Mouse (Mus musculus) limb, embryonic 14.5 days (tissue): ENCODE data around the gene Tubb4a. TPM values are rescaled to one million over a fixed set of nuclear protein-coding genes. Genes with fewer than 3 reads are reported as not detected.

ENCODE experiments used
- ATAC-seq: fragments of 200-750 bp; cut with Nextera tagmentation; 2 replicates; pipeline ENCODE4 v1.8.0; 2017; ENCODE audit warnings: low read depth, moderate number of reproducible peaks, moderate TSS enrichment; ENCODE audit not compliant: low FRiP score
- DNase-seq: peaks from one replicate; pipeline ENCODE4 v3.0.0-alpha.2; 2015; ENCODE audit warnings: low spot score
- H3K27ac ChIP-seq: fragments of 300-500 bp; sonication (generic); replicated peaks from 2 replicates; pipeline ENCODE4 v1.5.1; 2014; ENCODE audit warnings: low read depth, mild to moderate bottlenecking, low read length, moderate library complexity, mixed read lengths
- H3K27me3 ChIP-seq: fragments of 300-500 bp; sonication (generic); 2 replicates; pipeline ENCODE4 v1.6.1; 2014; ENCODE audit warnings: low read length, mixed read lengths; ENCODE audit not compliant: control insufficient read depth, insufficient read depth
- H3K36me3 ChIP-seq: fragments of 300-500 bp; sonication (generic); 2 replicates; pipeline ENCODE4 v1.6.1; 2014; ENCODE audit warnings: mild to moderate bottlenecking, low read length, moderate library complexity, mixed read lengths; ENCODE audit not compliant: control insufficient read depth, insufficient read depth
- H3K4me1 ChIP-seq: fragments of 300-500 bp; sonication (generic); 2 replicates; pipeline ENCODE4 v1.6.1; 2014; ENCODE audit warnings: antibody characterized with exemption, low read length, mixed read lengths; ENCODE audit not compliant: control insufficient read depth, insufficient read depth
- H3K4me2 ChIP-seq: fragments of 300-500 bp; sonication (generic); replicated peaks from 2 replicates; pipeline ENCODE4 v1.6.1; 2014; ENCODE audit warnings: low read depth, mild to moderate bottlenecking, low read length, moderate library complexity; ENCODE audit not compliant: severe bottlenecking
- H3K4me3 ChIP-seq: fragments of 300-500 bp; sonication (generic); replicated peaks from 2 replicates; pipeline ENCODE4 v1.5.1; 2014; ENCODE audit warnings: low read length
- H3K9ac ChIP-seq: fragments of 300-500 bp; sonication (generic); 2 replicates; pipeline ENCODE4 v1.6.1; 2014; ENCODE audit warnings: mild to moderate bottlenecking, low read depth, low read length, moderate library complexity; ENCODE audit not compliant: severe bottlenecking
- H3K9me3 ChIP-seq: fragments of 300-500 bp; sonication (generic); 2 replicates; pipeline ENCODE4 v1.6.1; 2016; ENCODE audit warnings: low read length; ENCODE audit not compliant: control insufficient read depth
- POLR2A ChIP-seq: fragments of 200-500 bp; IDR thresholded peaks from 2 replicates; pipeline ENCODE4 v1.8.0; 2012; ENCODE audit warnings: inconsistent platforms, mild to moderate bottlenecking, moderate library complexity, borderline replicate concordance; ENCODE audit not compliant: insufficient read depth, insufficient read length; ENCODE audit errors: extremely low read depth
- WGBS: fragments of 180-500 bp; shearing (Covaris S2); extraction: QIAGEN DNeasy Blood & Tissue Kit; methylation state at CpG from one replicate; pipeline ENCODE4 v1.1.7; 2014; 5-methylcytosine and 5-hydroxymethylcytosine counted together
- polyA plus RNA-seq, 2 experiments: library from polyadenylated mRNA; depleted of rRNA in 1 of 2; stranded (reverse) in 1 of 2; unstranded in 1 of 2; fragments of >200 nt; fragmentation: Nextera tagmentation in 1 of 2; extraction: Ambion mirVana in 1 of 2; gene quantifications; 2 replicates each; pipeline versions ENCODE4 v1.2.1 to v1.2.3; 2012 to 2014

Gene Tubb4a
- polyA plus RNA-seq, 2 experiments, result 8.8 to 10.3 TPM

GRCm38 (mm10) chr17:57125853-57126622 lies 38.5 kb upstream of the Tubb4a start:
- Histone ChIP-seq H3K4me3 (no peak overlapping the region), H3K36me3 (no peaks in the 10 kb centered on the region), H3K9ac (no peak overlapping the region), H3K4me2 (no peak overlapping the region), H3K9me3 (no peaks in the 10 kb centered on the region), H3K27ac (no peak overlapping the region), H3K4me1 (no peaks in the 10 kb centered on the region), H3K27me3 (no peaks in the 10 kb centered on the region)
- TF ChIP-seq POLR2A, result no peak
- 59% methylated on average over 3 of the region's 3 CpGs for WGBS
- DNase-seq, result no peak
- no peak for ATAC-seq

GRCm38 (mm10) chr17:57124792-57125191 lies 37.2 kb upstream of the Tubb4a start:
- Histone ChIP-seq H3K4me2 (no peak overlapping the region), H3K27me3 (no peaks in the 10 kb centered on the region), H3K4me1 (no peaks in the 10 kb centered on the region), H3K36me3 (no peaks in the 10 kb centered on the region), H3K9ac (no peak overlapping the region), H3K4me3 (no peak overlapping the region), H3K27ac (no peak overlapping the region), H3K9me3 (no peaks in the 10 kb centered on the region)
- no peak for DNase-seq
- no peak for TF ChIP-seq POLR2A
- no peak for ATAC-seq
- WGBS, result 81% methylated on average over 4 of the region's 4 CpGs

- no peaks in the 10 kb centered on the region for H3K27me3 ChIP-seq
- DNase-seq, result no peak
- no peaks in the 10 kb centered on the region for H3K9me3 ChIP-seq
- no peak overlapping the region for H3K4me2 ChIP-seq
- H3K27ac ChIP-seq, result no peak overlapping the region
- no peak overlapping the region for H3K4me3 ChIP-seq
- no peaks in the 10 kb centered on the region for H3K36me3 ChIP-seq
- ATAC-seq, result no peak
- no peak for TF ChIP-seq POLR2A
- H3K4me1 ChIP-seq, result no peaks in the 10 kb centered on the region
- 88% methylated on average over 11 of the region's 11 CpGs for WGBS
- no peak overlapping the region for H3K9ac ChIP-seq
Measured at GRCm38 (mm10) chr17:57123192-57124118, 35.9 kb upstream of the Tubb4a start.

GRCm38 (mm10) chr17:57121856-57122255 lies 34.3 kb upstream of the Tubb4a start:
- H3K36me3 ChIP-seq, result no peaks in the 10 kb centered on the region
- no peak overlapping the region for H3K9ac ChIP-seq
- no peak overlapping the region for H3K4me2 ChIP-seq
- no peak for TF ChIP-seq POLR2A
- DNase-seq (no peak), ATAC-seq (no peak)
- H3K9me3 ChIP-seq, result no peaks in the 10 kb centered on the region
- 70% methylated on average over 2 of the region's 2 CpGs for WGBS
- no peak overlapping the region for H3K27ac ChIP-seq
- no peaks in the 10 kb centered on the region for H3K27me3 ChIP-seq
- H3K4me3 ChIP-seq, result no peak overlapping the region
- H3K4me1 ChIP-seq, result no peaks in the 10 kb centered on the region

- Histone ChIP-seq H3K4me1 (no peaks in the 10 kb centered on the region), H3K4me3 (no peak overlapping the region), H3K9me3 (no peaks in the 10 kb centered on the region), H3K4me2 (no peak overlapping the region; the same call in 1 of the 2 replicates), H3K27ac (no peak overlapping the region), H3K27me3 (no peaks in the 10 kb centered on the region), H3K9ac (no peak overlapping the region), H3K36me3 (no peaks in the 10 kb centered on the region)
- DNase-seq (peak; percentile 37), ATAC-seq (peak; percentile 84)
- TF ChIP-seq POLR2A, result no peak
- WGBS, result 1% methylated on average over 11 of the region's 11 CpGs
Measured at GRCm38 (mm10) chr17:57118524-57119349, 31.2 kb upstream of the Tubb4a start.
